Mouse (Mus musculus): ENCODE measurements around the gene Gm19426.

GRCm38 (mm10) chr2:84720718-84721117 lies 22.7 kb downstream of the Gm19426 start:
- TF ChIP-seq CTCF (IDR thresholded peaks at IDR 0.05) = no peak
- TF ChIP-seq EP300 (IDR thresholded peaks at IDR 0.05) = no peak

Data from lung, postnatal 0 days (tissue).